Mouse (Mus musculus) hindbrain, embryonic 12.5 days (tissue): ENCODE results near the gene Fcer1g. TPM values are rescaled to one million over a fixed set of nuclear protein-coding genes. Genes with fewer than 3 reads are reported as not detected.
A peak's percentile ranks its signal among the peaks of the same experiment; 100 is the strongest.

Experiments
- ATAC-seq: fragments of 200-750 bp; cut with Nextera tagmentation; 2 replicates; pipeline ENCODE4 v1.8.0; 2017; ENCODE audit warnings: moderate TSS enrichment; ENCODE audit not compliant: low FRiP score
- H3K27ac ChIP-seq: fragments of 300-500 bp; sonication (generic); 2 replicates; pipeline ENCODE4 v1.5.1; 2016; ENCODE audit warnings: mild to moderate bottlenecking
- H3K27me3 ChIP-seq: fragments of 300-500 bp; sonication (generic); 2 replicates; pipeline ENCODE4 v1.6.1; 2016; ENCODE audit warnings: mild to moderate bottlenecking
- H3K36me3 ChIP-seq: fragments of 300-500 bp; sonication (generic); 2 replicates; pipeline ENCODE4 v1.6.1; 2016; ENCODE audit warnings: mild to moderate bottlenecking
- H3K4me1 ChIP-seq: fragments of 300-500 bp; sonication (generic); 2 replicates; pipeline ENCODE4 v1.6.1; 2016
- H3K4me2 ChIP-seq: fragments of 300-500 bp; sonication (generic); replicated peaks from 2 replicates; pipeline ENCODE4 v1.6.1; 2016; ENCODE audit warnings: mild to moderate bottlenecking
- H3K4me3 ChIP-seq: fragments of 300-500 bp; sonication (generic); 2 replicates; pipeline ENCODE4 v1.5.1; 2016; ENCODE audit warnings: mild to moderate bottlenecking
- H3K9ac ChIP-seq: fragments of 300-500 bp; sonication (generic); 2 replicates; pipeline ENCODE4 v1.6.1; 2016; ENCODE audit warnings: mild to moderate bottlenecking, moderate library complexity
- H3K9me3 ChIP-seq: fragments of 300-500 bp; sonication (generic); replicated peaks from 2 replicates; pipeline ENCODE4 v1.6.1; 2016; ENCODE audit warnings: mild to moderate bottlenecking
- WGBS: fragments of 180-500 bp; shearing (Covaris S2); methylation state at CpG from one replicate; pipeline ENCODE4 v1.1.7; 2016; 5-methylcytosine and 5-hydroxymethylcytosine counted together
- polyA plus RNA-seq: library from polyadenylated mRNA; unstranded; fragments of >200 nt; fragmentation: Nextera tagmentation; extraction: Ambion mirVana; gene quantifications from 2 replicates; pipeline ENCODE4 v1.2.1, GENCODE M21; 2016

Gene Fcer1g
- polyA plus RNA-seq, 1 experiment from 2014 or later, result 22.1 TPM

DNA sequence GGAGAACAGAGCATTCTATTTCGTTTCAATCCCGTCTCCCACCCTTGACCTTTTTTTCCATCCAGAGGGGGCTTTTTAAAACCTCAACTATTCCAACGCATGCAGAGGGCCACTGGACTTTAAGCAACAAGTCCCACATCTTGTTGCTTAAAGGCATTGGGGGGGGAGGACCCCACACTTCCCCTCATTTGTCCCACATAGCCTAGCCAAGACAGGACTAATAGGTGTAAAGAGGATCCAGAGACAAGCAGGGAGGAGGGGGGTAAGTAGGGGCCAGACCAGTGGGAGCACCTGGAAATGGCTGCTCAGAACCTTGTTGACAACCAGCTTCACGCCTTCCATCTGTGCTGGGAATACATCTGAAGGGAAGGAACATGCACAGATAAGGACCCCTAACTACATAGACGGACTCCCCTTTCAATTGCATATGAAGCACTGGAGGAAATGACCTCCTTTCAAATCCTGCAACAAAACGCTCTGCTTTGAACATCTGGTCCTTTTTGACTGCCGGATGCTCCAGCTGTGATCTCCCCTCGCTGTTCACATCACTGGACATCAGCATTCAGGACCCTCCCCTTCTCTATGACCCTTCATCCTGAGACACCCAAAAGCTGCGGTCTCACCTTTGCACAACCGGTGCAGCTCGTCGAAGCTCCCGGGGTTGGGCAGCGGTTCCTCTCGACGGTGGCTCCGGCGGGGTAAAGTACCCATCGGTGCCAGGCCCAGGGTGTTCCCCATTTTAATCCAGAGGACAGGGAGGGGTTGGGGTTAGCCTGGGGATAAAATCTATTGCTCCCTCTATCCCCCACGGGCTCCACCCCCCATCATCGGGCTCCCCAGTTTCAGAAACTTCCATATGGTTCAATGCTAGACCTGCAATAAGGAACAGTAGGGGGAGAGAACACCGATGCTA lies 12.6 kb downstream of the Fcer1g start:
- H3K4me1 ChIP-seq, result peaks cover 15% of the 10 kb centered on the region
- WGBS, result 7% methylated on average over 22 of the region's 22 CpGs
- peaks cover 22% of the 10 kb centered on the region; the same call in 1 of the 2 replicates for H3K36me3 ChIP-seq
- peak overlapping the region; percentile 75 for H3K4me2 ChIP-seq
- H3K27me3 ChIP-seq, result no peaks in the 10 kb centered on the region
- no peaks in the 10 kb centered on the region for H3K9me3 ChIP-seq
- H3K4me3 ChIP-seq, result peak overlapping the region; percentile 57
- H3K27ac ChIP-seq, result peak overlapping the region; percentile 44; the same call in 1 of the 2 replicates
- ATAC-seq, result no peak
- H3K9ac ChIP-seq, result peak overlapping the region; percentile 64

GRCm38 (mm10) chr1:171220871-171221270 lies 13.3 kb downstream of the Fcer1g start:
- H3K9me3 ChIP-seq, result no peaks in the 10 kb centered on the region
- peaks cover 22% of the 10 kb centered on the region; the same call in 1 of the 2 replicates for H3K36me3 ChIP-seq
- no peak overlapping the region for H3K27ac ChIP-seq
- 13% methylated on average over 10 of the region's 10 CpGs for WGBS
- H3K9ac ChIP-seq, result peak overlapping the region; percentile 64; the same call in 1 of the 2 replicates
- ATAC-seq, result peak; percentile 25; the same call in 1 of the 2 replicates
- peak overlapping the region; percentile 75 for H3K4me2 ChIP-seq
- H3K4me3 ChIP-seq, result peak overlapping the region; percentile 57; the same call in 1 of the 2 replicates
- H3K4me1 ChIP-seq, result peaks cover 15% of the 10 kb centered on the region
- H3K27me3 ChIP-seq, result no peaks in the 10 kb centered on the region

GRCm38 (mm10) chr1:171216241-171216955 lies 17.8 kb downstream of the Fcer1g start:
- Histone ChIP-seq H3K9ac (no peak overlapping the region), H3K4me1 (peaks cover 5% of the 10 kb centered on the region), H3K4me2 (no peak overlapping the region), H3K27me3 (no peaks in the 10 kb centered on the region), H3K36me3 (peaks cover 22% of the 10 kb centered on the region; the same call in 1 of the 2 replicates), H3K9me3 (no peaks in the 10 kb centered on the region), H3K27ac (no peak overlapping the region), H3K4me3 (no peak overlapping the region)
- no peak for ATAC-seq
- 90% methylated on average over 18 of the region's 18 CpGs for WGBS

GRCm38 (mm10) chr1:171213801-171214496 lies 20.2 kb downstream of the Fcer1g start, which contains the start of gene Nr1i3:
Nr1i3 (plus strand) TSS chr1:171213970.
- peaks cover 10% of the 10 kb centered on the region; the same call in 1 of the 2 replicates for H3K36me3 ChIP-seq
- ATAC-seq, result no peak
- no peak within 1 kb of the TSS for H3K9ac ChIP-seq
- H3K4me2 ChIP-seq, result no peak within 1 kb of the TSS
- H3K4me1 ChIP-seq, result no peaks in the 10 kb centered on the region
- H3K9me3 ChIP-seq, result no peaks in the 10 kb centered on the region
- H3K27me3 ChIP-seq, result no peaks in the 10 kb centered on the region
- WGBS, result 76% methylated on average over 10 of the region's 10 CpGs
- H3K4me3 ChIP-seq, result no peak within 1 kb of the TSS
- no peak within 1 kb of the TSS for H3K27ac ChIP-seq

GRCm38 (mm10) chr1:171212854-171213253 lies 21.3 kb downstream of the Fcer1g start:
- Histone ChIP-seq H3K36me3 (no peaks in the 10 kb centered on the region), H3K4me1 (no peaks in the 10 kb centered on the region), H3K9me3 (no peaks in the 10 kb centered on the region), H3K27me3 (no peaks in the 10 kb centered on the region), H3K4me2 (no peak overlapping the region), H3K27ac (no peak overlapping the region), H3K9ac (no peak overlapping the region), H3K4me3 (no peak overlapping the region)
- 56% methylated on average over 3 of the region's 3 CpGs for WGBS
- no peak for ATAC-seq

- H3K36me3 ChIP-seq, result no peaks in the 10 kb centered on the region
- H3K4me3 ChIP-seq, result no peak overlapping the region
- H3K27ac ChIP-seq, result no peak overlapping the region
- H3K27me3 ChIP-seq, result no peaks in the 10 kb centered on the region; the same call in 1 of the 2 replicates
- no peak for ATAC-seq
- H3K9ac ChIP-seq, result no peak overlapping the region
- no peaks in the 10 kb centered on the region for H3K9me3 ChIP-seq
- H3K4me2 ChIP-seq, result no peak overlapping the region
- WGBS, result 34% methylated on average over 4 of the region's 4 CpGs
- H3K4me1 ChIP-seq, result no peaks in the 10 kb centered on the region
These were observed 24.8 kb downstream of the Fcer1g start for GRCm38 (mm10) chr1:171209409-171209808.

GRCm38 (mm10) chr1:171205704-171206493 lies 28.3 kb downstream of the Fcer1g start:
- Histone ChIP-seq H3K9me3 (no peaks in the 10 kb centered on the region), H3K27ac (no peak overlapping the region), H3K4me2 (no peak overlapping the region), H3K36me3 (no peaks in the 10 kb centered on the region), H3K9ac (no peak overlapping the region), H3K4me3 (no peak overlapping the region), H3K27me3 (no peaks in the 10 kb centered on the region; the same call in 1 of the 2 replicates), H3K4me1 (no peaks in the 10 kb centered on the region)
- WGBS, result 53% methylated on average over 6 of the region's 6 CpGs
- ATAC-seq, result no peak

- Histone ChIP-seq H3K4me3 (no peak overlapping the region), H3K9me3 (no peaks in the 10 kb centered on the region), H3K4me1 (no peaks in the 10 kb centered on the region), H3K9ac (no peak overlapping the region), H3K4me2 (no peak overlapping the region), H3K27me3 (peaks cover under 1% of the 10 kb centered on the region; the same call in 1 of the 2 replicates), H3K27ac (no peak overlapping the region), H3K36me3 (no peaks in the 10 kb centered on the region)
- no peak for ATAC-seq
- 71% methylated on average over 7 of the region's 7 CpGs for WGBS
These were observed 29.9 kb downstream of the Fcer1g start for GRCm38 (mm10) chr1:171204249-171204644.

DNA sequence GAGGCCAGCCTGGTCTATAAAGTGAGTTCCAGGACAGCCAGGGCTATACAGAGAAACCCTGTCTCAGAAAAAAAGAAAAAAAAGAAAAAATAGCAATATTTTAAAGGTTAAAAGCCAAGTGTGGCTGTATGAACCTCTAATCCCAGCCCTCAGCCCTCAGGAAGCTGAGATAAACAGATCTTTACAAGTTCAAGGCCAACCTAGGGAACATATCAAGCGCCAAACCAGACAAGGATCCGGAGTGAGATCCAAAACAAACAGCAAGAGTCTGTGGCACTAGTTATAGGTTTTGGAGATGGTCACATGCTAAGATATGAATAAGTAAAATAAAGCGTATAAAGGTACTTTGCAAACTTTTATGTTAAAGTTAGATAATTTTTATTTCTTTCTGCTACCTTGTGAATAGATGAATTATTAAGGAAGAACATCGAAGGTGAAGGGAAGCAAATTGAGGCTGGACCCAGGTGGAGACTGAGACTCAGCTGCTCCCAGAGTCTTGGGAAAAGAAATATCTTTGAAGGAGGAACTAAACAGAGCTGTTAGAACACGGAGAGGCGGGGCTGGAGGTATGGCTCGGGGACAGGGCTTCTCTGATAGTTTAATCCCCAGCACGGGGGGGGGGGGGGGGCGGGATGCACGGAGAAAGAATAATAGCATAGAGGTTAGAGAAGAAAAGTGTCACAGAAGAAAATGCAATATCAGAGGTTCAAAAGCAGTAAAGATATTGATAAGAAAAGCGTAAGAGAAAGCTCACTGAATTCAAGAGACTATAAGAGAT lies 30.5 kb downstream of the Fcer1g start:
- Histone ChIP-seq H3K9me3 (no peaks in the 10 kb centered on the region), H3K4me1 (no peaks in the 10 kb centered on the region), H3K9ac (no peak overlapping the region), H3K4me2 (no peak overlapping the region), H3K27me3 (peaks cover 5% of the 10 kb centered on the region), H3K27ac (no peak overlapping the region), H3K4me3 (no peak overlapping the region), H3K36me3 (no peaks in the 10 kb centered on the region)
- 57% methylated on average over 11 of the region's 11 CpGs for WGBS
- no peak for ATAC-seq

DNA sequence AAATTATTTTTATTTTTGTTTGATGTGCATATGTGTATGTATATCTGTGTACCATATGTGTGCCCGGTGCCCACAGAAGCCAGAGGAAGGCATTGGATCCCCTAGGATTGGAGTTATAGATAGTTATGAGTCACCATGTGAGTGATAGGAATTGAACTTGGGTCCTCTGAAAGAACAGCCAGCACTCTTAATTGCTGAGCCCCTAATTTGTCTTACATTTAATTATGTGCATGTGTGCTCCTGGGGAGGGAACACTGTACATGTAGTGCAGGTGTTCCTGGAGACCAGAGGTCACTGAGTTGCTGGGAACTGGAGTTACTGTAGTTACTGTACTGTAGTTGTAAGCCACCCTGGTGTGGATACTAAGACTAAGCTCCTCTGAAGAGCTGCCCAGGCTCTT lies 33.4 kb downstream of the Fcer1g start:
- Histone ChIP-seq H3K27ac (no peak overlapping the region), H3K27me3 (peaks cover 23% of the 10 kb centered on the region), H3K9ac (no peak overlapping the region), H3K36me3 (no peaks in the 10 kb centered on the region), H3K9me3 (no peaks in the 10 kb centered on the region), H3K4me2 (no peak overlapping the region), H3K4me1 (peaks cover 2% of the 10 kb centered on the region), H3K4me3 (no peak overlapping the region)
- WGBS, result 97% methylated on average over 1 of the region's 1 CpGs
- ATAC-seq, result no peak

DNA sequence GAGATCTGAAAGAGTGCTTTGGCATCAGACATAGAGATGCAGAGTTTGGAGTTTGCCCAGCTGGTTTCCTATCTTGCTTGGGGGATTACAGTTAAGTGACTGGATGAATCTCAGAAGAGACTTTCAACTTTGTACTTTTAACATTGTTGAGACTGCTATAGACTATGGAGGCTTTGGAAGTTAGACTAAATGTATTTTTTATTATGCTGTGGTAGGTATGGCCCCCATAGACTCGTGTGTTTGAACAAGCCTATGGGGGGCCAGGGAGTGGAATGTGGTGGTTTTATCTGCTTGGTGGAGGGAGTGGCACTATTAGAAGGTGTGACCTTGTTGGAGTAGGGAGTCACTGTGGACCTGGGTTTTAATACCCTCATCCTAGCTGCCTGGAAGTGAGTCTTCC lies 34.6 kb downstream of the Fcer1g start:
- ATAC-seq, result no peak
- H3K4me3 ChIP-seq, result no peak overlapping the region
- 55% methylated on average over 1 of the region's 1 CpGs for WGBS
- no peak overlapping the region for H3K9ac ChIP-seq
- no peak overlapping the region for H3K4me2 ChIP-seq
- peaks cover 11% of the 10 kb centered on the region for H3K4me1 ChIP-seq
- H3K36me3 ChIP-seq, result no peaks in the 10 kb centered on the region
- no peak overlapping the region for H3K27ac ChIP-seq
- no peaks in the 10 kb centered on the region for H3K9me3 ChIP-seq
- H3K27me3 ChIP-seq, result peaks cover 35% of the 10 kb centered on the region
